Mouse (Mus musculus): ENCODE data around the gene Calcrl. TPM values are rescaled to one million over a fixed set of nuclear protein-coding genes. Genes with fewer than 3 reads are reported as not detected.
A peak's percentile ranks its signal among the peaks of the same experiment; 100 is the strongest.

Gene Calcrl
- polyA plus RNA-seq, 1 experiment from 2014 or later = 14.2 TPM

DNA sequence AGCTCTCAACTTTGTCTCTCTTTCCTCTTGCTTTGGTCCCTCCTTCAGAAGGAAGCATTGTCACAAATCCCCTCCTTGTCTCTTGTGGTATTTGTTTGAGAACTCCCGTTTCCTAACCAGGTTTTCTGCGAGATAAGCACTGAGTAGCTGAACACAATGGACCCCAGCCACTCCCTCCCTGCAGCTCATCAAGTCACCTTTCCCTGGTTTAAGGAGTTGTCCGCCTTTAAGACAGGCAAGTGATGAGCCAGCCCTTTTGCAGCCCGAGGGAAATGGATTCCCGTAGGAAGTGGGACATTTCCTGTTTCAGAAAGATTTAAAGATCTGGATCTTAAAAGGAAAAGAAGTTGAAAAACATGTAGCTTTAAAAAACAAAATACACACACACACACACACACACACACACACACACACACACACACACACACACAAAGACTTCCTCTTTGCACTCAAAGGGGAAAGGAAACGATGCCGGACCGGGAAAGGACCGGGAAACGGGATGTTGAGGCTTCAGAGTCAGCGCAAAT, 34.5 kb upstream of the Calcrl start:
- H3K36me3 ChIP-seq (ENCODE audit: control insufficient read depth, insufficient read depth) = no peaks in the 10 kb centered on the region
- H3K4me2 ChIP-seq (replicated peaks; ENCODE audit: low read depth) = no peak overlapping the region
- H3K27ac ChIP-seq (ENCODE audit: low read depth, low read length) = no peak overlapping the region
- no peak overlapping the region for H3K4me3 ChIP-seq (ENCODE audit: low read depth, low read length)
- H3K9me3 ChIP-seq (ENCODE audit: control insufficient read depth) = no peaks in the 10 kb centered on the region
- H3K4me1 ChIP-seq (replicated peaks; ENCODE audit: control insufficient read depth, insufficient read depth, low read length) = no peaks in the 10 kb centered on the region
- no peak overlapping the region for H3K9ac ChIP-seq (ENCODE audit: low read depth, low read length)
- TF ChIP-seq CTCF (IDR thresholded peaks at IDR 0.05; ENCODE audit: low read depth) = no peak
- ATAC-seq = no peak
- WGBS = 49% methylated on average over 11 of the region's 11 CpGs
- H3K27me3 ChIP-seq (replicated peaks; ENCODE audit: control insufficient read depth, insufficient read depth, low read length) = no peaks in the 10 kb centered on the region

DNA sequence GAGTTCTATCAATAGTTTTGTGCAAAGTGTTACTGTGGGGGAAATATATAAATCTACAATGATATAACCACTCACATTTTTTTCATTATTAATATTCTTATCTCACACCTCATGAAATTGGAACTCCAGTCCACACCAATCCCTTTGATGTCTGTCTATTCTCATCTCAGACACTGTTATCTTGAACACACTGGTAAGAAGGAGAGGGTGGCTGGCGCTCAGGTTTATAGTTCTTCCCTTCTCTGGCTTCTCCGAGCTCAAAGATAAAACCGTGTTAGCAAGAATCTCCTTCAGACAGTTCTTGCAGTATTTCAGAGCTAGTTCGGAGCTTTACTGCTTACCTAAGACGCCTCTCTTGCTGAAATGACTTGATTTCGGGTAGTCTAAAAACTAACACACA, 32.0 kb upstream of the Calcrl start:
- no peak overlapping the region for H3K4me2 ChIP-seq (replicated peaks; ENCODE audit: low read depth)
- no peaks in the 10 kb centered on the region for H3K4me1 ChIP-seq (replicated peaks; ENCODE audit: control insufficient read depth, insufficient read depth, low read length)
- no peak overlapping the region for H3K4me3 ChIP-seq (ENCODE audit: low read depth, low read length)
- no peak for ATAC-seq
- H3K27me3 ChIP-seq (replicated peaks; ENCODE audit: control insufficient read depth, insufficient read depth, low read length) = no peaks in the 10 kb centered on the region
- no peak for TF ChIP-seq CTCF (IDR thresholded peaks at IDR 0.05; ENCODE audit: low read depth)
- no peak overlapping the region for H3K27ac ChIP-seq (ENCODE audit: low read depth, low read length)
- no peaks in the 10 kb centered on the region for H3K9me3 ChIP-seq (ENCODE audit: control insufficient read depth)
- no peaks in the 10 kb centered on the region for H3K36me3 ChIP-seq (ENCODE audit: control insufficient read depth, insufficient read depth)
- H3K9ac ChIP-seq (ENCODE audit: low read depth, low read length) = no peak overlapping the region
- 58% methylated on average over 6 of the region's 6 CpGs for WGBS

DNA sequence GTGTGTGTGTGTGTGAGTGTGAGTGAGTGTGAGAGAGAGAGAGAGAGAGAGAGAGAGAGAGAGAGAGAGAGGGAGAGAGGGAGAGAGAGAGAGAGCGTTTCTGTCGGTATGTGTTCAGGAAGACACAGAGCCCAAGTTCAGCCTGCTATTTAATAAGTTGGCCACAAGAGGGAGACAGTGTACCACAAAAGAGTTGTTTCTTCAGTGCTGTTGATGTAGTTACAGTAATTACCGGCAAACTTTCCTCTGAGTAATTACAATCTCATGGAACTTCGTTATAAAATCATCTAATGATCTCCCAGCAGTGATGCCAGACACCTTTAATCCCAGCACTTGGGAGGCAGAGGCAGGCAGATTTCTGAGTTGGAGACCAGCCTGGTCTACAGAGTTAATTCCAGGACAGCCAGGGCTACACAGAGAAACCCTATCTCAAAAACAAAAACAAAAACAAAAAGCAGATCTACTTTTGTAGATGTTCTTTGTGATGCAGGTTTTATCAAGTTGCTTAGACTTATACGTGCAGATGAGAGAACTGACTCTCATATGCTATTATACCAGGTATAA, 30.1 kb upstream of the Calcrl start:
- no peak overlapping the region for H3K9ac ChIP-seq (ENCODE audit: low read depth, low read length)
- H3K27me3 ChIP-seq (replicated peaks; ENCODE audit: control insufficient read depth, insufficient read depth, low read length) = no peaks in the 10 kb centered on the region
- ATAC-seq = peak; percentile 68; the same call in 1 of the 2 replicates
- no peak overlapping the region for H3K4me3 ChIP-seq (ENCODE audit: low read depth, low read length)
- 6% methylated on average over 5 of the region's 5 CpGs for WGBS
- TF ChIP-seq CTCF (IDR thresholded peaks at IDR 0.05; ENCODE audit: low read depth) = peak; percentile 91
- no peaks in the 10 kb centered on the region for H3K9me3 ChIP-seq (ENCODE audit: control insufficient read depth)
- H3K27ac ChIP-seq (ENCODE audit: low read depth, low read length) = no peak overlapping the region
- no peaks in the 10 kb centered on the region for H3K36me3 ChIP-seq (ENCODE audit: control insufficient read depth, insufficient read depth)
- no peaks in the 10 kb centered on the region for H3K4me1 ChIP-seq (replicated peaks; ENCODE audit: control insufficient read depth, insufficient read depth, low read length)
- no peak overlapping the region for H3K4me2 ChIP-seq (replicated peaks; ENCODE audit: low read depth)

DNA sequence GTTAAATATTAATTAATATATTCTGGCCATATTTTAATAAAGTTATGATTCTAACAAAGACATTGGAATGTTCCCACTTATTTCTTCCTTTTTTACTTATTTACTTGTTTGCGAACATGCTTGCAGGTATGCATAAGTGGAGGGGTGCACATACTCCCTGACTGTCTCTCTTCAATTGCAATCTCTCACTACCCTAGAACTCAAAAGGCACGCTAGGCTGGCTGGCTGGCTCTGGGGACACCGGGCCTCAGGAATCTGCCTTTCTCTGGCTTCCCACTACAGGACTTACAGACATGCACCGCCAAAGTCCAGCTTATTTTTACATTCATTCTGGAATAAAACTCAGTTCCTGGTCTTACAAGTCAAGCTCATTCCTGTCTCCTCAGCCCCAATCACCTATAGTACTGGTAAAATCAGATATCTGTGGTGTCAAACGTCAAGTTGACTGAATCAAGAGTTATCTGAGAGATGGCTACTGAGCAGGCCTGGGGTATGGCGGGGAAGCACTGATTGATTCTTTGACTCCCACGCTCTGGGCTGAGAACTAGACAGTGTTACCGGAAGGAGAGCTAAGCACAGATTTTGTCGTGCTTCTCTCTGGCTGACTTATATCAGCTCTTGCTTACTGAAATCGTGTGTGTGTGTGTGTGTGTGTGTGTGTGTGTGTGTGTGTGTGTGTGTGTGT, 29.5 kb upstream of the Calcrl start:
- ATAC-seq = no peak
- Histone ChIP-seq H3K9ac (ENCODE audit: low read depth, low read length) (no peak overlapping the region), H3K4me3 (ENCODE audit: low read depth, low read length) (no peak overlapping the region), H3K4me2 (replicated peaks; ENCODE audit: low read depth) (no peak overlapping the region), H3K9me3 (ENCODE audit: control insufficient read depth) (no peaks in the 10 kb centered on the region), H3K27ac (ENCODE audit: low read depth, low read length) (no peak overlapping the region), H3K36me3 (ENCODE audit: control insufficient read depth, insufficient read depth) (no peaks in the 10 kb centered on the region), H3K4me1 (replicated peaks; ENCODE audit: control insufficient read depth, insufficient read depth, low read length) (no peaks in the 10 kb centered on the region), H3K27me3 (replicated peaks; ENCODE audit: control insufficient read depth, insufficient read depth, low read length) (no peaks in the 10 kb centered on the region)
- no peak for TF ChIP-seq CTCF (IDR thresholded peaks at IDR 0.05; ENCODE audit: low read depth)
- WGBS = 57% methylated on average over 10 of the region's 10 CpGs

DNA sequence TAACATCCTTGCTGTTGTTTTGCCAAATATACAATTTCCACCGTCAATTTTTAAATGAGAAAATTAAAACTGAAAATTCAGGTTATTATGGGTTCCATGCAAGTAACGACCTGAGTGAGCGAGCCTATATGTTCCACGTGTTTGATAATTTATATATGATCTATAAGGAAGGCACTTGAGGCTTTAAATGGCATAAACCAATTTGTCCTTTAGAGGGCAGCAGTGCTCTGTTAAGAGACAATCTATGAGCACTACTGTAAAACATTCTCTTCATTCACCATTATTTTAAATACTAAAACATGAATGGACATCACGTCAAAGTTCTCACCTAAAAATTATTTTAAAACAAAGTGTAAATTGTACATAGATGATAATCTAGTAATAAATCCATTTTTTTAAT, 28.8 kb upstream of the Calcrl start:
- Histone ChIP-seq H3K4me3 (ENCODE audit: low read depth, low read length) (no peak overlapping the region), H3K9me3 (ENCODE audit: control insufficient read depth) (no peaks in the 10 kb centered on the region), H3K36me3 (ENCODE audit: control insufficient read depth, insufficient read depth) (no peaks in the 10 kb centered on the region), H3K4me1 (replicated peaks; ENCODE audit: control insufficient read depth, insufficient read depth, low read length) (no peaks in the 10 kb centered on the region), H3K27ac (ENCODE audit: low read depth, low read length) (no peak overlapping the region), H3K9ac (ENCODE audit: low read depth, low read length) (no peak overlapping the region), H3K27me3 (replicated peaks; ENCODE audit: control insufficient read depth, insufficient read depth, low read length) (no peaks in the 10 kb centered on the region), H3K4me2 (replicated peaks; ENCODE audit: low read depth) (no peak overlapping the region)
- TF ChIP-seq CTCF (IDR thresholded peaks at IDR 0.05; ENCODE audit: low read depth) = peak; percentile 78
- WGBS = 17% methylated on average over 5 of the region's 5 CpGs
- ATAC-seq = no peak

DNA sequence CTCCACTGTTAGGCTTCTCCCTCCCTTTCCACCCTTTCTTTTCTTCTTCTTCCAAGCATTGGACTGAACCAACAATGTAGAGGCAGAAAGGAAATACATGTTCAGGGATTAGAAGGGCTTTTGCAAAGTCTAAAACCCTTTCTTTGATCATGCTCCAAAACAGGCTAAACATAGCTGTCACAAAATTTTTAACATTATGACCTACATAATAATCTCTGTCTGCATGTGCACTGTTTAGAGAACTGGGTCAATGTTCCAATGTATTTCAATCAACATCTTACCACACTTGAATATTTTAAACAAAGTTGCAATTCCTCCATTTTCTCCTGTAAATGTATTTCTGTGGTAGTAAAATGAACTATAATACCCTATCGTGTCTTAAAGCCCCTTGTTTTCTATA, 20.3 kb upstream of the Calcrl start:
- H3K27me3 ChIP-seq (replicated peaks; ENCODE audit: control insufficient read depth, insufficient read depth, low read length) = no peaks in the 10 kb centered on the region
- no peaks in the 10 kb centered on the region for H3K4me1 ChIP-seq (replicated peaks; ENCODE audit: control insufficient read depth, insufficient read depth, low read length)
- H3K4me2 ChIP-seq (replicated peaks; ENCODE audit: low read depth) = no peak overlapping the region
- H3K36me3 ChIP-seq (ENCODE audit: control insufficient read depth, insufficient read depth) = no peaks in the 10 kb centered on the region
- H3K9me3 ChIP-seq (ENCODE audit: control insufficient read depth) = no peaks in the 10 kb centered on the region
- ATAC-seq = no peak
- no peak overlapping the region for H3K9ac ChIP-seq (ENCODE audit: low read depth, low read length)
- no peak overlapping the region for H3K27ac ChIP-seq (ENCODE audit: low read depth, low read length)
- 91% methylated on average over 1 of the region's 1 CpGs for WGBS
- TF ChIP-seq CTCF (IDR thresholded peaks at IDR 0.05; ENCODE audit: low read depth) = no peak
- no peak overlapping the region for H3K4me3 ChIP-seq (ENCODE audit: low read depth, low read length)

Measured in intestine, postnatal 0 days (tissue).